8 mouse cellular contexts compared by ENCODE assay signal in genomic region chr19:28010471-28011395, GRCm38 (mm10). TPM values are rescaled to one million over a fixed set of nuclear protein-coding genes. Genes with fewer than 3 reads are reported as not detected.
DNase-seq lines count a peak whose midpoint lies in the region; ATAC-seq lines count a peak whose summit lies in the region.

TSS of gene Rfx3 (minus strand) at chr19:28011166.

- H3K36me3 ChIP-seq in embryonic facial prominence, embryonic 14.5 days (ENCODE audit: control insufficient read depth, insufficient read depth, low read length) = no peaks in the 10 kb centered on the region
- no peaks in the 10 kb centered on the region for H3K36me3 ChIP-seq in heart, embryonic 10.5 days
- no peaks in the 10 kb centered on the region for H3K36me3 ChIP-seq in kidney, embryonic 16.5 days (ENCODE audit: insufficient read depth, low read length)
- H3K36me3 ChIP-seq in liver, embryonic 11.5 days (ENCODE audit: control insufficient read depth, insufficient read depth, low read length) = no peaks in the 10 kb centered on the region
- no peaks in the 10 kb centered on the region for H3K36me3 ChIP-seq in stomach, embryonic 14.5 days (ENCODE audit: control insufficient read depth, insufficient read depth, low read length)

- H3K9ac ChIP-seq in embryonic facial prominence, embryonic 14.5 days (ENCODE audit: low read depth, low read length) = peak within 1 kb of the TSS; percentile 96
- peak within 1 kb of the TSS; percentile 97 for H3K9ac ChIP-seq in kidney, embryonic 16.5 days (replicated peaks; ENCODE audit: low read length)
- peak within 1 kb of the TSS; percentile 94 for H3K9ac ChIP-seq in liver, embryonic 11.5 days (ENCODE audit: low read depth, low read length)
- H3K9ac ChIP-seq in stomach, embryonic 14.5 days (replicated peaks; ENCODE audit: low read depth, low read length) = peak within 1 kb of the TSS; percentile 93

- peak within 1 kb of the TSS; percentile 79 for H3K4me2 ChIP-seq in embryonic facial prominence, embryonic 14.5 days (ENCODE audit: low read depth, low read length)
- H3K4me2 ChIP-seq in kidney, embryonic 16.5 days (replicated peaks; ENCODE audit: low read depth, low read length) = peak within 1 kb of the TSS; percentile 85
- H3K4me2 ChIP-seq in liver, embryonic 11.5 days = peak within 1 kb of the TSS; percentile 88
- H3K4me2 ChIP-seq in stomach, embryonic 14.5 days (replicated peaks; ENCODE audit: low read depth, low read length) = peak within 1 kb of the TSS; percentile 71

- H3K4me1 ChIP-seq in embryonic facial prominence, embryonic 14.5 days (ENCODE audit: control insufficient read depth, insufficient read depth, low read length) = peaks cover 7% of the 10 kb centered on the region; the same call in 1 of the 2 replicates
- H3K4me1 ChIP-seq in heart, embryonic 10.5 days = 0 out of 2 replicates have a peak, but pooled peaks cover 2% of the 10 kb centered on the region
- peaks cover 5% of the 10 kb centered on the region for H3K4me1 ChIP-seq in kidney, embryonic 16.5 days (ENCODE audit: insufficient read depth, low read length)
- H3K4me1 ChIP-seq in liver, embryonic 11.5 days (replicated peaks; ENCODE audit: control insufficient read depth, insufficient read depth, low read length) = peaks cover 4% of the 10 kb centered on the region; the same call in 1 of the 2 replicates
- no peaks in the 10 kb centered on the region for H3K4me1 ChIP-seq in stomach, embryonic 14.5 days (ENCODE audit: control insufficient read depth, insufficient read depth, low read length)

- DNase-seq in CD4-positive, CD25-positive, alpha-beta regulatory T cell, adult 2 months (ENCODE audit: low read depth, low spot score) = peak; percentile 92
- DNase-seq in adrenal gland, postnatal 36 days = peak; percentile 79 to 87
- DNase-seq in embryonic facial prominence, embryonic 14.5 days (ENCODE audit: low spot score) = peak; percentile 95
- DNase-seq in heart, embryonic 10.5 days (ENCODE audit: low spot score) = peak; percentile 91
- DNase-seq in liver, embryonic 11.5 days (ENCODE audit: low spot score) = peak; percentile 87
- peak; percentile 72 for DNase-seq in naive thymus-derived CD4-positive, alpha-beta T cell, adult 2 months (ENCODE audit: low read depth)

- no peaks in the 10 kb centered on the region for H3K9me3 ChIP-seq in embryonic facial prominence, embryonic 14.5 days (ENCODE audit: control insufficient read depth, low read length)
- no peaks in the 10 kb centered on the region for H3K9me3 ChIP-seq in heart, embryonic 10.5 days
- H3K9me3 ChIP-seq in kidney, embryonic 16.5 days (ENCODE audit: low read length) = no peaks in the 10 kb centered on the region
- no peaks in the 10 kb centered on the region for H3K9me3 ChIP-seq in liver, embryonic 11.5 days (ENCODE audit: control insufficient read depth, low read length)
- H3K9me3 ChIP-seq in stomach, embryonic 14.5 days (ENCODE audit: control insufficient read depth, low read depth, low read length) = no peaks in the 10 kb centered on the region

- under 1% methylated on average over 48 of the region's 78 CpGs for WGBS in embryonic facial prominence, embryonic 14.5 days
- under 1% methylated on average over 75 of the region's 78 CpGs for WGBS in heart, embryonic 10.5 days
- WGBS in kidney, embryonic 16.5 days = under 1% methylated on average over 62 of the region's 78 CpGs
- under 1% methylated on average over 67 of the region's 78 CpGs for WGBS in liver, embryonic 11.5 days
- under 1% methylated on average over 72 of the region's 78 CpGs for WGBS in stomach, embryonic 14.5 days

- peak within 1 kb of the TSS; percentile 100 for H3K27ac ChIP-seq in embryonic facial prominence, embryonic 14.5 days (replicated peaks; ENCODE audit: low read depth, low read length)
- peak within 1 kb of the TSS; percentile 95 for H3K27ac ChIP-seq in heart, embryonic 10.5 days
- peak within 1 kb of the TSS; percentile 100 for H3K27ac ChIP-seq in kidney, embryonic 16.5 days (ENCODE audit: low read length)
- peak within 1 kb of the TSS; percentile 99 for H3K27ac ChIP-seq in liver, embryonic 11.5 days (ENCODE audit: low read depth, low read length)
- H3K27ac ChIP-seq in stomach, embryonic 14.5 days (ENCODE audit: low read length) = peak within 1 kb of the TSS; percentile 99

- H3K27me3 ChIP-seq in embryonic facial prominence, embryonic 14.5 days (replicated peaks; ENCODE audit: control insufficient read depth, insufficient read depth, low read length) = no peaks in the 10 kb centered on the region
- no peaks in the 10 kb centered on the region for H3K27me3 ChIP-seq in heart, embryonic 10.5 days (ENCODE audit: insufficient read depth, poor library complexity, severe bottlenecking)
- H3K27me3 ChIP-seq in kidney, embryonic 16.5 days (ENCODE audit: insufficient read depth, low read length) = no peaks in the 10 kb centered on the region
- H3K27me3 ChIP-seq in liver, embryonic 11.5 days (replicated peaks; ENCODE audit: control insufficient read depth, insufficient read depth, low read length) = no peaks in the 10 kb centered on the region
- no peaks in the 10 kb centered on the region for H3K27me3 ChIP-seq in stomach, embryonic 14.5 days (ENCODE audit: control insufficient read depth, insufficient read depth, low read length)

- H3K4me3 ChIP-seq in embryonic facial prominence, embryonic 14.5 days (ENCODE audit: low read depth, low read length) = peak within 1 kb of the TSS; percentile 98
- peak within 1 kb of the TSS; percentile 95 for H3K4me3 ChIP-seq in heart, embryonic 10.5 days
- peak within 1 kb of the TSS; percentile 96 for H3K4me3 ChIP-seq in kidney, embryonic 16.5 days (ENCODE audit: low read length)
- H3K4me3 ChIP-seq in liver, embryonic 11.5 days (ENCODE audit: low read depth, low read length) = peak within 1 kb of the TSS; percentile 79
- peak within 1 kb of the TSS; percentile 96 for H3K4me3 ChIP-seq in stomach, embryonic 14.5 days (ENCODE audit: low read depth, low read length)

- ATAC-seq in embryonic facial prominence, embryonic 14.5 days (ENCODE audit: low read depth) = peak; percentile 89
- peak; percentile 87 for ATAC-seq in kidney, embryonic 16.5 days (ENCODE audit: low FRiP score, low TSS enrichment)
- ATAC-seq in liver, embryonic 11.5 days (replicated peaks; ENCODE audit: low FRiP score) = peak; percentile 89
- ATAC-seq in stomach, embryonic 14.5 days (ENCODE audit: insufficient number of reproducible peaks, insufficient read depth, low FRiP score, low read depth) = peak; percentile 79

RNA-seq across cellular contexts. Expression of gene Rfx3, which starts in this region (rescaled TPM):
- total RNA-seq in adrenal gland, postnatal 36 days (2021) = 1 to 10 TPM; 5.4 to 8.3 TPM
- 9.1 and 10.8 TPM in 2 replicates for polyA plus RNA-seq in embryonic facial prominence, embryonic 14.5 days (2014; fragmentation: Nextera tagmentation; extraction: Ambion mirVana)
- 8.3 and 11.7 TPM in 2 replicates for polyA plus RNA-seq in heart, embryonic 10.5 days (2016; fragmentation: Nextera tagmentation; extraction: Ambion mirVana)
- polyA plus RNA-seq in kidney, embryonic 16.5 days (2015; fragmentation: Nextera tagmentation; extraction: Ambion mirVana) = 12.5 and 15.8 TPM in 2 replicates
- 6.4 and 7.0 TPM in 2 replicates for polyA plus RNA-seq in liver, embryonic 11.5 days (2014; fragmentation: Nextera tagmentation; extraction: Ambion mirVana)
- 13.2 and 15.6 TPM in 2 replicates for polyA plus RNA-seq in stomach, embryonic 14.5 days (2014; fragmentation: Nextera tagmentation; extraction: Ambion mirVana)

Comparison
In these comparisons a context has a peak if more than half of its experiments do, and no peak if none do; other contexts are left out.
1. Peak in every context shown above with its lines: DNase-seq, ATAC-seq, H3K4me3 ChIP-seq and H3K27ac ChIP-seq.